Mouse (Mus musculus) testis, adult 2 months (tissue): Measurements from ENCODE around the gene Artn.

Source experiments
- CTCF ChIP-seq: fragments of 200-500 bp; IDR thresholded peaks from 2 replicates; pipeline ENCODE4 v1.5.1; 2012; ENCODE audit warnings: low read depth, mild to moderate bottlenecking, inconsistent platforms, low read length, moderate library complexity; ENCODE audit not compliant: control insufficient read depth, insufficient read depth, insufficient replicate concordance
- POLR2A ChIP-seq: fragments of 200-500 bp; IDR thresholded peaks from 2 replicates; pipeline ENCODE4 v1.6.1; 2012; ENCODE audit warnings: low read depth, mild to moderate bottlenecking, inconsistent platforms, low read length, moderate library complexity; ENCODE audit not compliant: control insufficient read depth

GRCm38 (mm10) chr4:117896031-117896430 lies 33.5 kb downstream of the Artn start:
- no peak for TF ChIP-seq CTCF
- no peak for TF ChIP-seq POLR2A
